Mouse (Mus musculus): ENCODE measurements at regions not wholly inside any gene's neighbourhood (a gene's known extent, or its start where the extent isn't known, plus 50 kb on each side); places are given as distances from the start of the nearest gene placed in this dataset.

DNA sequence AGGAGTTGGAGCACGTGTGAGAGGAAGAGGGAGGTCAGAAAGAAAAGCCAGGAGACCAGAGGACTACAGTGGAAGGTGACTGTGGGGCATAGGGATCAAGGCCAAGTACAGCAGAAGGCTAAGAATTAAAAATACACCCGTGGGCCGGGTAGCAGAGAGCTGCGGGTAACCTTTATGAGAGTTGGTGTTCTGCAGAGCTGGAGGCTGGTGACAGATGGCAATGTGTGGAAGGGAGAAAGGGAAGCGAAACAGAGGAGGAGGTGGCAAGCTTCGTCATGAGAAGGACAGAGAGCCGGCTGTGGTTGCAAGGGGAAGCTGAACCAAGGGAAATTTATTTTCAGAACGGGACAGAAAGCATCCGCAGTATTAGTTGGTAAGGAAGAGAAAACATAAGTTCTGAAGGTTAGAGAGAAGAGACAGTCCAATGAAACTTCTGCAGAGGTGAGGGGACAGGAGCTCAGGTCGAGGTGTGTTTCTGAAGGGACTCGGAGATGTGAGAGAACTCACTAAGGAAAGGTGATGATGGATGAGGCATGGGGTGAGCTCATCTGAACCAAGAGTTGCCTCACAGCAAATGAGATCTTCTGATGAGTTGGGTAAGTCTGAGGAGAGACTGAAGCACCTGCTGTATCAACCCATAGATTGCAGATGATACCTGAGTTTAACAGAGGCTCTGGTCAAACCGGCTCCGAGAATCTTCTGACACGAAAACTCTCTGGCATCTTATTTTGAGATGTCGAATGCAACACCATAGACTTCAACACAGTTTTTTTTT is 200.6 kb downstream of the Gm10260 start:
- no peak for DNase-seq (ENCODE audit: low spot score)

GRCm38 (mm10) chr13:97558884-97559283 is 201.5 kb downstream of the Gm10260 start:
- DNase-seq (ENCODE audit: low spot score), result no peak

- DNase-seq (ENCODE audit: low spot score), result no peak
These were observed 205.1 kb downstream of the Gm10260 start for GRCm38 (mm10) chr13:97555312-97555711.

DNA sequence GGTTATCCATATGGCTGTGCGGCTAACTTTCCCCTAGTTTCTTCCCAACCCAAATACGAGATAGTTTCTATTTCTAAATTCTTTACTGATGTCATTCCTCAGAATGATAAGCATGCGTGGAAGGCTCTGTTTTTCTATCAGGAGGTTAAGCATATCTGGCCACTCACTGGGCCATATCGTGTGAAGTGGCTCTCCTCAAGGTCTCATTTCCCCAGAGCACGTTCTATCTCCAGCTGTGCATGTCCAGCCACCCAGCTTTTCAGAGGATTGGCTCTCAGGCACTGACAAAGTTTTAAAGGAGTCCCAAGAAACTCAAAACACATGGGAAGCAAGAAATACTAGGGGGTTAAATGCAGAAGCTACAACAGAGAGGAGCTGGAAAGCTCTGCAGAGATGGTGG is 205.8 kb downstream of the Gm10260 start:
- DNase-seq (ENCODE audit: low spot score), result no peak

DNA sequence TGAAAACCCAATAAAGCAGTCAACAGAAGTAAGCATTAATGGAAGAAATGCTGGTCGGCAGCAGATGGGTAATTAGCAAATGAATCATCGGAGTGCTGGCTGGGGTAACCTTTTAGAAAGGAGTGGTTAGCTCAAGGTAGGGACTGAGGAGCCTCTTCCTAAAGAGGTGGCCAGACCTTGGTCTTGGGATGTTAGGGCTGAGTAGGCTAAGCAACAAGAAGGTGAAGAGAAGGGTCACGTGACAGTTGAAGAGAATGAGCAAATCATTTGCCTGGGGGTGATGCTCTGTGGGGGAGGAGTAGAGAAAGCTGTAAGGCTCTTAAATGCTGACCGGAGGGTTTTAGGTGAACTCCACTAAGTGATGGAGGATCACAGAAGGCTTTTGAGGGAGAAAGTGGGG is 208.2 kb downstream of the Gm10260 start:
- no peak for DNase-seq (ENCODE audit: low spot score)

GRCm38 (mm10) chr13:97550880-97551279 is 209.6 kb downstream of the Gm10260 start:
- no peak for DNase-seq (ENCODE audit: low spot score)

DNA sequence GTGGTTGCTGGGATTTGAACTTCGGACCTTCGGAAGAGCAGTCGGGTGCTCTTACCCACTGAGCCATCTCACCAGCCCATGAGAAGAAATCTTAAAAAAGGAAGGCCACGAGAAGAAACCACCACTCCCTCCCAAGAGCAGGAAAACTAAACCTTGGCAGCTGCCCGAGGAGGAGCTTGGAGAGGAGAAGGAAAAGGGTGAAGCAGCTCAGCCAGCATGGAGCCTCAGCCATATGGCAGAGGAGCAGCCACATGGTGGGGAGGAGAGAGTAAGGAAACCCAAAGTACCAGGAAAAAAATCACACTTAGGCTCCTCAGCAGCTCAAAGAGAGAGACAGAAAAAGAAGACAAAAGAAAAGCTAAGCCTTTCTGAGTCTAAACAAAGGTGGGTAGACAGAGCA is 210.3 kb downstream of the Gm10260 start:
- DNase-seq (ENCODE audit: low spot score), result no peak

- no peak for DNase-seq (ENCODE audit: low spot score)
These were observed 211.0 kb downstream of the Gm10260 start for GRCm38 (mm10) chr13:97549384-97549783.

GRCm38 (mm10) chr13:97548527-97548977 is 211.9 kb downstream of the Gm10260 start:
- DNase-seq (ENCODE audit: low spot score), result no peak

GRCm38 (mm10) chr13:97546936-97547335 is 213.5 kb downstream of the Gm10260 start:
- no peak for DNase-seq (ENCODE audit: low spot score)

GRCm38 (mm10) chr13:97545971-97546454 is 214.4 kb downstream of the Gm10260 start:
- no peak for DNase-seq (ENCODE audit: low spot score)

DNA sequence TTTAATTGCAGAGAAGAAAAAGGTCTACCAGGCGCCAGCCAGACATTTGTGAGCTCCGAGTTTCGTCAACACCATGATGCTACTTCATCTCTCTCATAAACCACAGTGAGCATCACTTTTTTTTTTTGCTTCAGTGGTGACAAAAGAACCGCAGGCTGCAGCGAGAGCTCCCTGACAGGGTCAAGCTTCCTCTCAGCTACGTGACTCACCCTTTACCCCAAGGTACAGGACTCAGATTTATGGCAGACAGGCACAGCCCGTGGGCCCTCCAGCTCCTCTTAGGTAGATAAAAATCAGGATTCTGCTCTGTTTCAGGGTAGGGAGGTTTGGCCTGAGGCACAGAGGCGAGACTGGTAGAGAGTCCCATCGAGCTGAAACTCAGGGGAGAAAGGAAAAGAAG is 220.7 kb downstream of the Gm10260 start:
- DNase-seq (ENCODE audit: low spot score), result no peak

DNA sequence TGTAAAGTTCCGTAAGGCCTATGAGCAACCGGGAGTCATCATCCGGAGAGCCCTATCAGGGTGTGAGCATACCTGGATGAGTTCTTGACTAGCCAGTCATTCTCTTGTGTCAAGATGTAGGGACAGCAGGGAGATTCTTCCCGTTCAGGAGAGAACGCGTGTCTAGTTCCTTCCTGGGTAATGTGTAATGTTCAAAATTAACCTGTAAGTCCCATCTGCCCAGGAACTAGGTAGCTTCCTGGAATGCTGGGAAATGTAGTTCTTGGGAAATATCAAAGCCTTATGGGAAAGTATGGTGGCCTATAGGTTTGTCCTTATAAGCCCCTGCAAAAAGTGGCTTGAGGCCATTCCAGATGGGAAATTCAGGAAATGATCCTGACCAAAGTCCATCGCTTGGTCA is 222.0 kb downstream of the Gm10260 start:
- no peak for DNase-seq (ENCODE audit: low spot score)

DNA sequence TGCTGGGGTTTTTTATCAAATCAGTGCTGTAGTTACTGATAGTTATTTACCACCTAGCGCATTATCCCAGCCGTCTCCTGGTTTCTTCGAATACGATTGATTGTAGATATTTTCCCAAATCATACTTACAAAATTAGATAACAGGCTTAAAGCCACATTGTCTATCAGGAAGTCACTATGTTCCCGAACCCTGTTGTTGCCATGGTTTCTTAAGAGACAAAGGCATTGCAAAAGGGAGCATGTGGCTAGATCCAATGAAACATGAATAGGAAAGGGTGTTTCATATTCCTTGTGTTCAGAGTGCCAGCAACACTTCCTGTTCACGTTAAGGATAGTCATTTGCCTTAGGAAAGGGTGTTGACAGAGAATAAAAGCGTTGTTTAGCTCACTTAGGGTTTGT is 222.7 kb downstream of the Gm10260 start:
- DNase-seq (ENCODE audit: low spot score), result no peak

GRCm38 (mm10) chr13:97537206-97537605 is 223.2 kb downstream of the Gm10260 start:
- DNase-seq (ENCODE audit: low spot score), result no peak

GRCm38 (mm10) chr13:97533896-97534666 is 226.4 kb downstream of the Gm10260 start:
- DNase-seq (ENCODE audit: low spot score), result no peak

DNA sequence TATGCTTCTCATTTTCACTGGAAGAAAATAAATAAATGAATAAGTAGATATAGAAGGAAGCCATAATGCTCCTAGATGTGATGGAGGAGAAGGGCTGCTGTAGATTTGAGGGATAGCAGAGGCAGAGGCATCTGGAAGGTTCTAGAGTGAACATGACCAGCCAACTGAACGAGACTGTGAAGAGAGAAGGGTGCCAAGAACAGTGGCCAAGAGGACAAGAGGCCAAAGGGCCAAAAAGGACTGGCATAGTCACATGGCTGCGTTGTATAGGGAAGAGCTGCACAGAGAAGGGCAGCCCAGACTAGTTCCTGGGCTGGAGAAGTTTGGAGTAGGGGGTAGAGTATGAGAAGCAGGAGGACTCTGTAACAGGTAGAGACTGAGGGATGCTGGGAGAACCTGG is 229.3 kb downstream of the Gm10260 start:
- DNase-seq (ENCODE audit: low spot score), result no peak

DNA sequence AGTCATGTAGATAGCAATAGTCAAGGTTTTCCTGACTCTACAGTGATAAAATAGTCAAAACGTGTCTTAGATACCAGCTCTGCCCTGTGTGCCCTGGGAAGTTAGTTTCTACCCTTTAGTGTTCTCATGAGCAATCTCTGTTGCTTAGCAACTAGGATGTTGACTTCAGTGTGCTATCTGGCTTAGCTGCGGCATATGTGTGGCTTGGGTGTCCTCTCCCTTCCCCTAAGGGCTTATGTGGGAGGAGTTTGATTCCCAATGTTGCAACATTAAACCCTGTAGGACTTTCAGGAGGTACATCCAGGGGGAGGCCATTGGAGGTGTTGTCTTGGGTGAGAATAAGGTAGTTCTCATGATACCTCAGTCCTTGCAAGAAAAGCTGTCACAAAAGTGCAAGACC is 229.9 kb downstream of the Gm10260 start:
- no peak for DNase-seq (ENCODE audit: low spot score)

- DNase-seq (ENCODE audit: low spot score), result no peak
These were observed 232.5 kb downstream of the Gm10260 start for GRCm38 (mm10) chr13:97527958-97528357.

DNA sequence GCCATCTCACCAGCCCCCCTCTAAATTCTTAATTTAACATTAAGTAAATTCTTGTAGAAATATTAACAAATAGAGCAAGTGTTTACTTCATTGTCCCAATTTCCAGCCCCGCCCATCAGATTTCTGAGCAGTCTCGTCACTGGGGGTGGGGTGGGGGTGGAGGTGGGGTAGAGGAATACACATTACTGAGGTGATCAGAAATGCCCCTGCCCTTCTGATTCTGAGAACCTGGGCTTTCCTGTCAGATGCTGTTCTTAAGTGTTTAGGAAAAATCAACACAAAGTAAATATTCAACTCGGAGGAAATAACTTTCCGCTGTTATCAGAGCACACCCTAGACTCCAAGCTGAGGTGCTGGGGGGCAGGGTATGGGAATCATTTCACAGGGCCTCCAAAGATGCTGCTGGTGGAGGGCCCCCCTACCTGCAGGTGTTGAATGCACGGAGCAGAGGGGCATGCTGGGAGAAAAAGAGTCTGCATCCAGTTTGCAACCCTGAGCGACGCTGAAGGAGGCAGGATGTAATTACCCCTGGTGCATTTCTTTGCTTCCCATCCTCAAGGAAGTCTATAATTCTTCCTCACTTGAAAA is 235.5 kb downstream of the Gm10260 start:
- DNase-seq (ENCODE audit: low spot score), result no peak

DNA sequence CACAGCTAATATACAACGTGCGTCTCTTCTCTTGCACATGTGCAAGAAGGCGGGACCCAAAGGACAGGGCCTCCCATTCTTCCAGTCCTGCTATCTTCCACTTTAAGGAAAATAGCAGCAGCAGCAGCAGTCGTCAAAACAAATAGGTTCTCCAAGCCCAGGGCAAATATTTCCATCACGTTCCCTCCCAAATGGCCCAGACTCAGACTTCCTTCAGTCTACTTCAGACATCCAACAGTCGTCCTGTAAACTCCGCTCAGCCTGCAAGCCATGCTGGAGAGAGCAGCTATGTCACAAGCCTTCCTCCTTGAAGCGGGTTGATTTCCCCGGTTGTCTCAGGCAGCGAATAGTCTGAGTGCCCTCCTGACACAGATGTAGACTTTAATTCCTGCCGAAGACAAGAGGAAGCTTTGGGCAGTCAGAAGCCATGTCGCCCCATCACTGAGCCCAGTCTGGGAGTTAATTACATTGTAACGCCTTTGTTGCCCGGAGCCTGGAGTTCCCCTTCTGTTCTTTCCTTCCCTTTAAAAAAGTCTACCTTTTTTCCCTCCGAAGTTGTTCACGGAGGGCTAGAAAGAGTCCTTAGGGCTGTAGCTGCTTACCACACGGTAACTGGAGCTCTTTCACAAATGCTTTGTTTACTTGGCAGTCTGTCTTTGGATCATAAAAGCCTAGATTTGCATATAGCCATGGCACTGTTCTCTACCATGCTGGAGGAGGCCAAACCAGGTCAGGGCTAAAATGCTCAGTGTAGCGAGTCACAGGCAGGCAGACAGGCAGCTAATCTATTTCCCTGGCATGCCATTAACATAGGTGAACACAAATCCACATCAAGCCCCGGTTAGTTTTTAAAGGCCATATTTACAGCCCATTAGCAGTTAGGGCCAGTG is 236.7 kb downstream of the Gm10260 start:
- no peak for DNase-seq (ENCODE audit: low spot score)

Measured in spleen, adult 12 weeks (tissue).